In the genomic region with DNA sequence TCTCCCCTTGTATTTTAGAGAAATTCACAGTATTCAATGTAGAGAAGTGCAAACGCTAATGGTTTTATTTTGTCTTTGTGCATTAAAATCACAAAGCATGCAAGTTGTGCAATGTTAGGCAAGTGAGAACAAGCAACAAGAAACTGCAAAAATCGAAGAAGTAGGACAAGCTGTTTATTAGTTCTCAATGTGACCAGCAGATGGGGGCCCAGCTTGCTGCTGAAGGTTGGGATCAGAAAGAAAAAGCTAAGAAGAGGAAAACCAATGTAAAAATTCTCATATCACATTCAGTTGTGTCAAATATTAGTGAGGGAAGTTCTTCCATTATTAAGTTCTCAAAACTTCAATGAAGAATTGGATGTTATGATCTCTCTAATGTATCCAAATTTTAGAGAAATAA, we compare ENCODE assay signal across 9 mouse cellular contexts.
DNase-seq lines count a peak whose midpoint lies in the region; ATAC-seq lines count a peak whose summit lies in the region.
"Had no signal": no experiment of that assay in that cellular context is flagged by ENCODE, and none has a peak within 500 bp of the region (broad histone marks: within the 10 kb centered on the region; RNA-seq: fewer than 3 reads in every experiment).

No protein-coding gene starts in this region.

- intact Hi-C loops in left cerebral cortex, postnatal 14 days (cut with DNase I) = no loop called here
- intact Hi-C loops in left cerebral cortex, postnatal 25 days (cut with DNase I) = no loop called here

- ATAC-seq in monocyte, adult 5-6 weeks (replicated peaks; ENCODE audit: insufficient number of reproducible peaks, low FRiP score, low TSS enrichment, poor library complexity, severe bottlenecking) = no peak

- peak; percentile 53 to 67 for DNase-seq in cerebellum, postnatal 14 days
- DNase-seq in cerebellum, adult 11 months = no peak
- DNase-seq in left cerebral cortex, postnatal 14 days (ENCODE audit: low spot score in 2 of 2) = peak; percentile 12 to 23
- DNase-seq in left cerebral cortex, adult 11 months (ENCODE audit: low spot score) = no peak
- peak; percentile 28 for DNase-seq in R1 (ENCODE audit: low read depth, low spot score)
- DNase-seq in left cerebral cortex, postnatal 25 days (ENCODE audit: low spot score in 2 of 2) = peak; percentile 13 to 19
- DNase-seq in urinary bladder, postnatal 10 days (ENCODE audit: low spot score) = no peak
- DNase-seq: heart, postnatal 4 days had no signal

Comparison
In these comparisons a context has a peak if more than half of its experiments do, and no peak if none do; other contexts are left out.
1. DNase-seq: peak in cerebellum, postnatal 14 days (2 of 2), left cerebral cortex, postnatal 14 days (2 of 2), R1 (single experiment) and left cerebral cortex, postnatal 25 days (2 of 2); none in cerebellum, adult 11 months (single experiment), left cerebral cortex, adult 11 months (single experiment) and urinary bladder, postnatal 10 days (single experiment).